20 mouse cellular contexts compared by ENCODE assay signal in the genomic region with DNA sequence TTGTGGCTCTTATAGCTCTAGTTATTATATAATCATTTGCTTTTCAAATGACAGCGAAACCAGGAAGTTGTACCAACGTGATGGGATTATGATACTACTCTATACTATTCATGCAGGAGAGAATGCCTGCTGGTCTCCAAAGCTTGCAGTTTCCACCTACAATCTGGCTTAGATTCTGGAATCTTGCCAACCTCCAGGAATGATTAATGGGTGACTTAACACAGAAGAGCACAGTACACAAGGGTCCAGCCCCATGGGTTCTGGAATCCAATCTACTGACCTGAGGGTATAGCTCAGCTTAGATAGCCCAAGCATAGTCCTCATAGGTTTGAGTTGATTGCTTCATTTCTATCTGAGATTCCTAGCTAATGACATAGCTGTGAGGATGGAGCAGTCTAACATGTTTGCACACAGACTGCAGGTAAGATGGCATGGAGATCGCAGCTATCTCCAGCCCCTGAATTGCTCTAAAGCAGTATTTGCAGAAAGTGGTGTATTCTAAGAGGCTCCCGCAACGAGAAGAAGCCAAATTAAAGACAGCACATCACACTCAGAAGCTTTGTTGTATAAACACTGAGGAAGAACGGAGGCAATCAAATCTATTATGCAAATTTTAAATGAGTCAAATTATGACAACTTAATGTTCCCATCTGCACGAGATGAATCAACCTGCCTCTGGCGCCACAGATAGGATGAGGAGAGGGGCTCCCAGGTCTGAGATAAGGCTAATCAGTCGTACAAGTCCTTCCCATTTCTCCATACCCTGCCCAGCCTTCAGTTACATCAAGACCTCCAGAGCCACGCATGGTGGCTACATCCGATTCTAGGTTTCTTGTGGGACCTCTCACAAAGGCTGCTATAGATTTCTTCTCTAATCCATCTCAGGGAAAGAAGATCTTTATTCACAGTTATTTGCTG.
DNase-seq lines count a peak whose midpoint lies in the region; ATAC-seq and TF ChIP-seq lines count a peak whose summit lies in the region.
"Had no signal": no experiment of that assay in that cellular context is flagged by ENCODE, and none has a peak within 500 bp of the region (broad histone marks: within the 10 kb centered on the region; RNA-seq: fewer than 3 reads in every experiment).

No protein-coding gene starts in this region.

- TF ChIP-seq POLR2A in brain, embryonic 14.5 days (IDR thresholded peaks at IDR 0.05; ENCODE audit: borderline replicate concordance, extremely low read depth, insufficient read depth, insufficient read length, poor library complexity, severe bottlenecking), result no peak

- H3K9ac ChIP-seq in kidney, embryonic 16.5 days (replicated peaks; ENCODE audit: low read length), result no peak overlapping the region
- H3K9ac ChIP-seq in liver, postnatal 0 days (replicated peaks), result no peak overlapping the region
- H3K9ac ChIP-seq: intestine, embryonic 15.5 days; lung, embryonic 15.5 days; midbrain, embryonic 13.5 days; neural tube, embryonic 15.5 days had no signal

- peak; percentile 43; the same call in 1 of the 2 replicates for TF ChIP-seq EP300 in liver, postnatal 0 days (IDR thresholded peaks at IDR 0.05; ENCODE audit: low read depth)

- DNase-seq in kidney, adult 8-10 months, result peak; percentile 25 to 29
- peak; percentile 29 for DNase-seq in brain, embryonic 14.5 days (ENCODE audit: low read depth)
- DNase-seq in liver, result peak; percentile 51
- no peak for DNase-seq in liver, postnatal 0 days
- no peak for DNase-seq in adrenal gland, postnatal 25 days
- no peak for DNase-seq in layer of hippocampus, adult 2 months (ENCODE audit: low spot score in 2 of 2)
- DNase-seq: cerebellum, adult 11-12 months; cerebellum, postnatal 25 days; gastrocnemius, adult 2 months; heart, adult 2 months had no signal

- H3K4me3 ChIP-seq in kidney, embryonic 16.5 days (ENCODE audit: low read length), result no peak overlapping the region
- H3K4me3 ChIP-seq in liver, postnatal 0 days (ENCODE audit: low read depth, low read length), result no peak overlapping the region
- H3K4me3 ChIP-seq in layer of hippocampus, adult 2 months, result no peak overlapping the region
- H3K4me3 ChIP-seq: gastrocnemius, adult 2 months; heart, adult 2 months; intestine, embryonic 15.5 days; left cerebral cortex, adult 2 months; lung, embryonic 15.5 days; midbrain, embryonic 13.5 days; myocyte; neural tube, embryonic 15.5 days had no signal

- no peak overlapping the region for H3K27ac ChIP-seq in kidney, embryonic 16.5 days (ENCODE audit: low read length)
- no peak overlapping the region for H3K27ac ChIP-seq in liver, postnatal 0 days (ENCODE audit: low read depth)
- no peak overlapping the region for H3K27ac ChIP-seq in layer of hippocampus, adult 2 months
- H3K27ac ChIP-seq: gastrocnemius, adult 2 months; heart, adult 2 months; intestine, embryonic 15.5 days; left cerebral cortex, adult 2 months; lung, embryonic 15.5 days; macrophage; midbrain, embryonic 13.5 days; neural tube, embryonic 15.5 days had no signal

- H3K4me1 ChIP-seq in kidney, embryonic 16.5 days (ENCODE audit: insufficient read depth, low read length), result no peaks in the 10 kb centered on the region
- peaks cover 35% of the 10 kb centered on the region for H3K4me1 ChIP-seq in liver, postnatal 0 days (ENCODE audit: insufficient read depth)
- H3K4me1 ChIP-seq: intestine, embryonic 15.5 days; midbrain, embryonic 13.5 days; neural tube, embryonic 15.5 days had no signal

- ATAC-seq in kidney, embryonic 16.5 days (ENCODE audit: low FRiP score, low TSS enrichment), result no peak
- no peak for ATAC-seq in liver, postnatal 0 days
- ATAC-seq: forebrain, embryonic 16.5 days; intestine, embryonic 15.5 days; midbrain, embryonic 13.5 days had no signal

- no peak for TF ChIP-seq CTCF in brain, embryonic 14.5 days (IDR thresholded peaks at IDR 0.05; ENCODE audit: borderline replicate concordance, extremely low read depth, insufficient read depth, insufficient read length)
- TF ChIP-seq CTCF in liver, postnatal 0 days (IDR thresholded peaks at IDR 0.05; ENCODE audit: low read depth), result no peak
- no peak for TF ChIP-seq CTCF in layer of hippocampus, adult 2 months (conservative IDR thresholded peaks at IDR 0.05)

- H3K27me3 ChIP-seq in kidney, embryonic 16.5 days (ENCODE audit: insufficient read depth, low read length), result no peaks in the 10 kb centered on the region
- no peaks in the 10 kb centered on the region for H3K27me3 ChIP-seq in liver, postnatal 0 days (ENCODE audit: insufficient read depth, low read length)
- H3K27me3 ChIP-seq: intestine, embryonic 15.5 days; lung, embryonic 15.5 days; midbrain, embryonic 13.5 days; neural tube, embryonic 15.5 days had no signal

- H3K9me3 ChIP-seq in kidney, embryonic 16.5 days (ENCODE audit: low read length), result peaks cover under 1% of the 10 kb centered on the region; the same call in 1 of the 2 replicates
- peaks cover 3% of the 10 kb centered on the region; the same call in 1 of the 2 replicates for H3K9me3 ChIP-seq in liver, postnatal 0 days (ENCODE audit: low read length)
- H3K9me3 ChIP-seq: intestine, embryonic 15.5 days; lung, embryonic 15.5 days; neural tube, embryonic 15.5 days had no signal

- H3K36me3 ChIP-seq in kidney, embryonic 16.5 days (ENCODE audit: insufficient read depth, low read length), result no peaks in the 10 kb centered on the region
- H3K36me3 ChIP-seq in liver, postnatal 0 days (replicated peaks; ENCODE audit: insufficient read depth, low read length), result no peaks in the 10 kb centered on the region
- H3K36me3 ChIP-seq: G1E; intestine, embryonic 15.5 days; lung, embryonic 15.5 days; midbrain, embryonic 13.5 days; neural tube, embryonic 15.5 days had no signal

- 87% methylated on average over 11 of the region's 11 CpGs for WGBS in kidney, embryonic 16.5 days
- WGBS in liver, postnatal 0 days (ENCODE audit: insufficient replicate concordance), result 55% methylated on average over 11 of the region's 11 CpGs

- H3K4me2 ChIP-seq in kidney, embryonic 16.5 days (replicated peaks; ENCODE audit: low read depth, low read length), result no peak overlapping the region
- H3K4me2 ChIP-seq in liver, postnatal 0 days (ENCODE audit: low read depth, low read length), result peak overlapping the region; percentile 11; the same call in 1 of the 2 replicates
- H3K4me2 ChIP-seq: intestine, embryonic 15.5 days; lung, embryonic 15.5 days; midbrain, embryonic 13.5 days; neural tube, embryonic 15.5 days had no signal

Comparison
In these comparisons a context has a peak if more than half of its experiments do, and no peak if none do; other contexts are left out.
1. DNase-seq: peak in kidney, adult 8-10 months (2 of 2), brain, embryonic 14.5 days (single experiment) and liver (single experiment); none in liver, postnatal 0 days (single experiment), adrenal gland, postnatal 25 days (single experiment) and layer of hippocampus, adult 2 months (0 of 2).